Comparison of ENCODE assay signal across 24 mouse cellular contexts in the genomic region with DNA sequence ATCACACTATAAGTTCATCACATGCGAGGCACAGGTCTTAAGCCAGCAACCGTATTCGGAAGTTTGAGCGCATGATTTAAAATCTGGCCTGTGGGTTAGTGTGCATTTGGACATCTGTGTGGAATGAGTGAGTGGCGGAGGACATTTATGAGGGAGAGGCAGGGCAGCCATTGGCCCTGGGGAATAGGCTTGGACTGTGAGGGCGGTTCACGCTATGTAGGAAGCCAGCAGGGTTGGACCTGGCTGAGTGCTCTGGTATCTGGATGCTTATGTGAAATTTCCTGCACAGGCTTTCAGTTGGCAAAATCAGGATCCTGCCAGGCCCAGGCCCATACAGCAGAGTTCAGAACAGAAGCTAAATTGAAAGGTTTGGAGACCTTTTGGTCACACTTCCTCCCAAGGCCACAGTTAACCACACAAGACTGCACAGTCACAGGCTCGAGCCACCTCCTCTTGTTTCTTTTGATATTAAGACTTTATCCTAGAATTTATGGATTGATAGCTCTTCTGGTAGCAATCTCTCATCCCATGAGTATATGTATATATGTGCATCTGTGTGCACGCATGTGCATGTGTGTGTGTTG.
DNase-seq lines count a peak whose midpoint lies in the region; ATAC-seq and TF ChIP-seq lines count a peak whose summit lies in the region.
"Had no signal": no experiment of that assay in that cellular context is flagged by ENCODE, and none has a peak within 500 bp of the region (broad histone marks: within the 10 kb centered on the region; RNA-seq: fewer than 3 reads in every experiment).

No protein-coding gene starts in this region.

- intact Hi-C loops in gastrocnemius, adult 2 months (cut with DNase I), result no loop called here

- H3K27ac ChIP-seq in gastrocnemius, adult 2 months, result peak overlapping the region; percentile 53; the same call in 1 of the 2 replicates
- H3K27ac ChIP-seq in limb, embryonic 12.5 days, result peak overlapping the region; percentile 53; the same call in 1 of the 2 replicates
- H3K27ac ChIP-seq in forebrain, embryonic 15.5 days (replicated peaks), result no peak overlapping the region
- H3K27ac ChIP-seq in liver, embryonic 12.5 days, result no peak overlapping the region
- H3K27ac ChIP-seq: heart, embryonic 13.5 days; hindbrain, embryonic 13.5 days; left cerebral cortex, adult 2 months; liver, embryonic 15.5 days; lung, embryonic 15.5 days had no signal

- no peak for ATAC-seq in limb, embryonic 12.5 days (ENCODE audit: insufficient number of reproducible peaks, insufficient read depth, low FRiP score, low TSS enrichment, low read depth)
- no peak for ATAC-seq in forebrain, embryonic 15.5 days (replicated peaks)
- ATAC-seq in liver, embryonic 12.5 days, result no peak
- ATAC-seq: CD4-positive, CD25-positive, alpha-beta regulatory T cell, adult 4 months; forebrain, embryonic 14.5 days; inflammation-experienced regulatory T-cells, adult 6 months; Patski had no signal

- peaks cover 76% of the 10 kb centered on the region for H3K4me1 ChIP-seq in limb, embryonic 12.5 days (replicated peaks)
- H3K4me1 ChIP-seq in forebrain, embryonic 15.5 days, result peaks cover 10% of the 10 kb centered on the region; the same call in 1 of the 2 replicates
- peaks cover 32% of the 10 kb centered on the region for H3K4me1 ChIP-seq in liver, embryonic 12.5 days

- peaks cover 52% of the 10 kb centered on the region for H3K36me3 ChIP-seq in limb, embryonic 12.5 days
- no peaks in the 10 kb centered on the region for H3K36me3 ChIP-seq in forebrain, embryonic 15.5 days
- H3K36me3 ChIP-seq in liver, embryonic 12.5 days, result peaks cover 4% of the 10 kb centered on the region; the same call in 1 of the 2 replicates
- H3K36me3 ChIP-seq: hindbrain, embryonic 13.5 days; lung, embryonic 15.5 days had no signal

- no peak overlapping the region for H3K4me2 ChIP-seq in limb, embryonic 12.5 days
- H3K4me2 ChIP-seq in forebrain, embryonic 15.5 days (replicated peaks), result no peak overlapping the region
- H3K4me2 ChIP-seq in liver, embryonic 12.5 days, result no peak overlapping the region
- H3K4me2 ChIP-seq: embryonic facial prominence, embryonic 12.5 days; heart, embryonic 13.5 days; hindbrain, embryonic 13.5 days; liver, embryonic 15.5 days; lung, embryonic 15.5 days had no signal

- no peaks in the 10 kb centered on the region; the same call in 1 of the 2 replicates for H3K27me3 ChIP-seq in limb, embryonic 12.5 days
- no peaks in the 10 kb centered on the region for H3K27me3 ChIP-seq in forebrain, embryonic 15.5 days
- 0 out of 2 replicates have a peak, but pooled peaks cover 4% of the 10 kb centered on the region for H3K27me3 ChIP-seq in liver, embryonic 12.5 days (replicated peaks)
- H3K27me3 ChIP-seq: embryonic facial prominence, embryonic 12.5 days; heart, embryonic 13.5 days; hindbrain, embryonic 13.5 days; liver, embryonic 15.5 days; lung, embryonic 15.5 days; Patski had no signal

- no peak overlapping the region for H3K4me3 ChIP-seq in gastrocnemius, adult 2 months
- H3K4me3 ChIP-seq in limb, embryonic 12.5 days (replicated peaks), result no peak overlapping the region
- H3K4me3 ChIP-seq in forebrain, embryonic 15.5 days, result no peak overlapping the region
- no peak overlapping the region for H3K4me3 ChIP-seq in liver, embryonic 12.5 days
- H3K4me3 ChIP-seq: embryonic facial prominence, embryonic 12.5 days; heart, embryonic 13.5 days; hindbrain, embryonic 13.5 days; left cerebral cortex, adult 2 months; liver, embryonic 15.5 days; lung, embryonic 15.5 days had no signal

- WGBS in limb, embryonic 12.5 days, result 53% methylated on average over 9 of the region's 9 CpGs
- WGBS in forebrain, embryonic 15.5 days, result 86% methylated on average over 9 of the region's 9 CpGs
- 77% methylated on average over 9 of the region's 9 CpGs for WGBS in liver, embryonic 12.5 days (ENCODE audit: insufficient replicate concordance)

- no peak overlapping the region for H3K9ac ChIP-seq in limb, embryonic 12.5 days (replicated peaks)
- H3K9ac ChIP-seq in forebrain, embryonic 15.5 days (replicated peaks), result no peak overlapping the region
- no peak overlapping the region for H3K9ac ChIP-seq in liver, embryonic 12.5 days
- H3K9ac ChIP-seq: embryonic facial prominence, embryonic 12.5 days; heart, embryonic 13.5 days; hindbrain, embryonic 13.5 days; liver, embryonic 15.5 days; lung, embryonic 15.5 days had no signal

- peaks cover 5% of the 10 kb centered on the region for H3K9me3 ChIP-seq in limb, embryonic 12.5 days
- H3K9me3 ChIP-seq in forebrain, embryonic 15.5 days, result no peaks in the 10 kb centered on the region
- H3K9me3 ChIP-seq in liver, embryonic 12.5 days (replicated peaks), result no peaks in the 10 kb centered on the region; the same call in 1 of the 2 replicates
- H3K9me3 ChIP-seq: embryonic facial prominence, embryonic 12.5 days; liver, embryonic 15.5 days; lung, embryonic 15.5 days had no signal

- no peak for TF ChIP-seq CTCF in gastrocnemius, adult 2 months (IDR thresholded peaks at IDR 0.05)

- DNase-seq in adrenal gland, postnatal 10 days, result peak; percentile 59
- no peak for DNase-seq in adrenal gland, adult 18-20 months (ENCODE audit: low spot score in 2 of 2)
- DNase-seq in 416B (ENCODE audit: low read depth), result peak; percentile 55
- peak; percentile 67 for DNase-seq in gastrocnemius, adult 2 months
- no peak for DNase-seq in kidney, postnatal 14 days
- DNase-seq: adrenal gland, adult 8-10 months; cerebellum, adult 8-10 months; cerebellum, postnatal 36 days; kidney, adult 18-20 months; lung, postnatal 4 days; thymus, postnatal 14 days had no signal

Comparison
In these comparisons a context has a peak if more than half of its experiments do, and no peak if none do; other contexts are left out.
1. DNase-seq: peak in adrenal gland, postnatal 10 days (single experiment), 416B (single experiment) and gastrocnemius, adult 2 months (single experiment); none in adrenal gland, adult 18-20 months (0 of 2) and kidney, postnatal 14 days (single experiment).
2. H3K27ac ChIP-seq: peak in gastrocnemius, adult 2 months (single experiment) and limb, embryonic 12.5 days (single experiment); none in forebrain, embryonic 15.5 days (single experiment) and liver, embryonic 12.5 days (single experiment).